Mouse (Mus musculus) intestine, embryonic 14.5 days (tissue): ENCODE data around the gene Mtor. TPM values are rescaled to one million over a fixed set of nuclear protein-coding genes. Genes with fewer than 3 reads are reported as not detected.

Source experiments
- ATAC-seq: fragments of 200-750 bp; cut with Nextera tagmentation; replicated peaks from 2 replicates; pipeline ENCODE4 v1.8.0; 2017; ENCODE audit warnings: low read depth, moderate number of reproducible peaks, moderate TSS enrichment, moderate library complexity; ENCODE audit not compliant: low FRiP score, low TSS enrichment
- DNase-seq: peaks from one replicate; pipeline ENCODE4 v3.0.0-alpha.2; 2018; ENCODE audit warnings: low spot score
- H3K27ac ChIP-seq: fragments of 300-500 bp; sonication (generic); 2 replicates; pipeline ENCODE4 v1.5.1; 2014; ENCODE audit warnings: low read depth, mild to moderate bottlenecking, control low read depth
- H3K27me3 ChIP-seq: fragments of 300-500 bp; sonication (generic); replicated peaks from 2 replicates; pipeline ENCODE4 v1.6.1; 2014; ENCODE audit warnings: low read length, control low read depth; ENCODE audit not compliant: control insufficient read depth, insufficient read depth
- H3K36me3 ChIP-seq: fragments of 300-500 bp; sonication (generic); 2 replicates; pipeline ENCODE4 v1.6.1; 2014; ENCODE audit warnings: low read length, control low read depth; ENCODE audit not compliant: control insufficient read depth, insufficient read depth
- H3K4me1 ChIP-seq: fragments of 300-500 bp; sonication (generic); replicated peaks from 2 replicates; pipeline ENCODE4 v1.6.1; 2014; ENCODE audit warnings: low read length, control low read depth, mixed read lengths; ENCODE audit not compliant: control insufficient read depth, insufficient read depth
- H3K4me2 ChIP-seq: fragments of 300-500 bp; sonication (generic); 2 replicates; pipeline ENCODE4 v1.6.1; 2014; ENCODE audit warnings: low read length
- H3K4me3 ChIP-seq: fragments of 300-500 bp; sonication (generic); 2 replicates; pipeline ENCODE4 v1.5.1; 2014; ENCODE audit warnings: low read depth, low read length, control low read depth, mixed read lengths
- H3K9ac ChIP-seq: fragments of 300-500 bp; sonication (generic); 2 replicates; pipeline ENCODE4 v1.6.1; 2014; ENCODE audit warnings: mild to moderate bottlenecking, low read length
- H3K9me3 ChIP-seq: fragments of 300-500 bp; sonication (generic); 2 replicates; pipeline ENCODE4 v1.6.1; 2016; ENCODE audit warnings: low read length, control low read depth; ENCODE audit not compliant: control insufficient read depth
- WGBS: fragments of 180-500 bp; shearing (Covaris S2); extraction: QIAGEN DNeasy Blood & Tissue Kit; methylation state at CpG from one replicate; pipeline ENCODE4 v1.1.7; 2014; 5-methylcytosine and 5-hydroxymethylcytosine counted together
- polyA plus RNA-seq: library from polyadenylated mRNA; unstranded; fragments of >200 nt; fragmentation: Nextera tagmentation; extraction: Ambion mirVana; gene quantifications from 2 replicates; pipeline ENCODE4 v1.2.1, GENCODE M21; 2014

Gene Mtor
- polyA plus RNA-seq, 1 experiment from 2014 or later, result 20.8 TPM

- no peaks in the 10 kb centered on the region for H3K9me3 ChIP-seq
- H3K27me3 ChIP-seq, result no peaks in the 10 kb centered on the region
- WGBS, result 97% methylated on average over 14 of the region's 14 CpGs
- DNase-seq (no peak), ATAC-seq (no peak)
- no peak overlapping the region for H3K9ac ChIP-seq
- no peak overlapping the region for H3K4me3 ChIP-seq
- no peak overlapping the region for H3K27ac ChIP-seq
- H3K4me2 ChIP-seq, result no peak overlapping the region
- no peaks in the 10 kb centered on the region for H3K4me1 ChIP-seq
- H3K36me3 ChIP-seq, result peaks cover 34% of the 10 kb centered on the region
Measured at GRCm38 (mm10) chr4:148508084-148508849, 59.9 kb downstream of the Mtor start.

- no peaks in the 10 kb centered on the region for H3K4me1 ChIP-seq
- ATAC-seq (no peak), DNase-seq (no peak)
- no peak overlapping the region for H3K27ac ChIP-seq
- H3K4me3 ChIP-seq, result no peak overlapping the region
- H3K9me3 ChIP-seq, result no peaks in the 10 kb centered on the region
- no peaks in the 10 kb centered on the region for H3K27me3 ChIP-seq
- no peak overlapping the region for H3K4me2 ChIP-seq
- H3K36me3 ChIP-seq, result peaks cover 44% of the 10 kb centered on the region
- WGBS, result 83% methylated on average over 8 of the region's 8 CpGs
- no peak overlapping the region for H3K9ac ChIP-seq
Measured at GRCm38 (mm10) chr4:148509450-148510084, 61.2 kb downstream of the Mtor start.

GRCm38 (mm10) chr4:148510691-148511090, 62.3 kb downstream of the Mtor start:
- H3K36me3 ChIP-seq, result peaks cover 51% of the 10 kb centered on the region
- no peaks in the 10 kb centered on the region for H3K27me3 ChIP-seq
- no peak overlapping the region for H3K4me3 ChIP-seq
- DNase-seq (no peak), ATAC-seq (no peak)
- no peak overlapping the region for H3K27ac ChIP-seq
- 78% methylated on average over 4 of the region's 4 CpGs for WGBS
- no peaks in the 10 kb centered on the region for H3K9me3 ChIP-seq
- no peak overlapping the region for H3K9ac ChIP-seq
- H3K4me2 ChIP-seq, result no peak overlapping the region
- no peaks in the 10 kb centered on the region for H3K4me1 ChIP-seq

- H3K4me3 ChIP-seq, result no peak overlapping the region
- H3K36me3 ChIP-seq, result peaks cover 49% of the 10 kb centered on the region
- no peak overlapping the region for H3K4me2 ChIP-seq
- H3K27me3 ChIP-seq, result no peaks in the 10 kb centered on the region
- no peaks in the 10 kb centered on the region for H3K4me1 ChIP-seq
- no peak overlapping the region for H3K27ac ChIP-seq
- 90% methylated on average over 4 of the region's 4 CpGs for WGBS
- no peaks in the 10 kb centered on the region for H3K9me3 ChIP-seq
- DNase-seq (no peak), ATAC-seq (no peak)
- H3K9ac ChIP-seq, result no peak overlapping the region
Measured at GRCm38 (mm10) chr4:148511334-148511733, 62.9 kb downstream of the Mtor start.

- Histone ChIP-seq H3K9ac (no peak overlapping the region), H3K9me3 (no peaks in the 10 kb centered on the region), H3K4me2 (no peak overlapping the region), H3K27me3 (no peaks in the 10 kb centered on the region), H3K4me3 (no peak overlapping the region), H3K4me1 (no peaks in the 10 kb centered on the region), H3K36me3 (peaks cover 65% of the 10 kb centered on the region), H3K27ac (no peak overlapping the region; the same call in 1 of the 2 replicates)
- no peak; the same call in 1 of the 2 replicates for ATAC-seq
- WGBS, result 53% methylated on average over 6 of the region's 6 CpGs
- no peak for DNase-seq
Measured at GRCm38 (mm10) chr4:148513021-148513559, 64.7 kb downstream of the Mtor start.

GRCm38 (mm10) chr4:148515313-148515712, 66.9 kb downstream of the Mtor start:
- Histone ChIP-seq H3K9ac (no peak overlapping the region), H3K4me3 (no peak overlapping the region), H3K27me3 (no peaks in the 10 kb centered on the region), H3K4me1 (no peaks in the 10 kb centered on the region), H3K4me2 (no peak overlapping the region), H3K9me3 (no peaks in the 10 kb centered on the region), H3K36me3 (peaks cover 73% of the 10 kb centered on the region), H3K27ac (no peak overlapping the region)
- ATAC-seq (no peak), DNase-seq (no peak)
- WGBS, result 94% methylated on average over 2 of the region's 2 CpGs

- H3K4me1 ChIP-seq, result no peaks in the 10 kb centered on the region
- H3K9ac ChIP-seq, result no peak overlapping the region
- H3K9me3 ChIP-seq, result no peaks in the 10 kb centered on the region
- DNase-seq (no peak), ATAC-seq (no peak)
- no peaks in the 10 kb centered on the region for H3K27me3 ChIP-seq
- H3K27ac ChIP-seq, result no peak overlapping the region
- H3K4me3 ChIP-seq, result no peak overlapping the region
- 66% methylated on average over 4 of the region's 4 CpGs for WGBS
- H3K36me3 ChIP-seq, result peaks cover 70% of the 10 kb centered on the region
- H3K4me2 ChIP-seq, result no peak overlapping the region
Measured at GRCm38 (mm10) chr4:148517809-148518208, 69.4 kb downstream of the Mtor start.

- no peaks in the 10 kb centered on the region for H3K27me3 ChIP-seq
- ATAC-seq (no peak), DNase-seq (no peak)
- no peak overlapping the region for H3K9ac ChIP-seq
- no peaks in the 10 kb centered on the region for H3K4me1 ChIP-seq
- H3K4me3 ChIP-seq, result no peak overlapping the region
- no peak overlapping the region for H3K27ac ChIP-seq
- no peak overlapping the region for H3K4me2 ChIP-seq
- H3K9me3 ChIP-seq, result no peaks in the 10 kb centered on the region
- peaks cover 66% of the 10 kb centered on the region for H3K36me3 ChIP-seq
- 40% methylated on average over 5 of the region's 5 CpGs for WGBS
Measured at GRCm38 (mm10) chr4:148518235-148518795, 69.9 kb downstream of the Mtor start.
